Mouse (Mus musculus) gastrocnemius, postnatal 36 days (tissue): ENCODE measurements at regions not wholly inside any gene's neighbourhood (a gene's known extent, or its start where the extent isn't known, plus 50 kb on each side); places are given as distances from the start of the nearest gene placed in this dataset.
A peak's percentile ranks its signal among the peaks of the same experiment; 100 is the strongest.

ENCODE experiments used
- DNase-seq, 2 experiments: peaks; one replicate each; pipeline ENCODE4 v3.0.0; 2022
- intact Hi-C: fragments of 180-260 bp; cut with DNase I; formaldehyde crosslinking; loops from one replicate; pipeline ENCODE4 v1.15.1; 2025

DNA sequence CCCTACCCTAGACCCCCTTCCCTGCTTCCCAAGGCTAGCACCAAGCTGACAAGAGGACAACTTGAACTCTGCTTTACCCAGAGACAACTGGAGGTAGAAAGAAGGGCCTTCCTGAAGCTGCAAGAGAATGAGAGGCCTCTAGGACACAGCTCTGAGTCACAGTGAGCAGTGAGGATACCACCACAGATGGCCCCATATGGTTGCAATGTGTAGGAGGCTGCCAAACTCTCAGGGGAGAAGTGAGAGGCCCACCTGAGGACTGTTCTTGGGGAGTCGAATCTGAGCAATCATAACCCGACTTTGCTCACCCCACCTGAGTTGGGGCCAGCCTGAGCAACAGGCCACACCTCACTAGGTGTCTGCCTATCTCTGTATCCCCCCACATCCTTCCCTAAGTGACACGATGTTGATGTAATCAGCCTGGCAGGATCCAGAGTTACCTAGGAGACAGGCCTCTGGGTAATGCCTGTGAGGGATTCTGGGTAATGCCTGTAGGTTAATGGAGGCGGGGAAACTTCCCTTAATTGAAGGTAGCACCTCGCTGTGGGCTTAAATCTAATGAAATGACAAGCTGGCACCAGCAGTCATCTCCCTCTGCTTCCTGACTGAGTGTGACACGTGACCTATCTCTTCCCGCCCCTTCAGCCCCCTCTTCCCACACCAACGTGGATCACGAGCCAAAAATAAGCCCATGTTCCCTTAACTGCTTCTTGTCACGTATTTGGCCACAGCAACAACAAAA lies 207.7 kb downstream of the Bcl2l11 start:
- intact Hi-C loops, result no loop called here

DNA sequence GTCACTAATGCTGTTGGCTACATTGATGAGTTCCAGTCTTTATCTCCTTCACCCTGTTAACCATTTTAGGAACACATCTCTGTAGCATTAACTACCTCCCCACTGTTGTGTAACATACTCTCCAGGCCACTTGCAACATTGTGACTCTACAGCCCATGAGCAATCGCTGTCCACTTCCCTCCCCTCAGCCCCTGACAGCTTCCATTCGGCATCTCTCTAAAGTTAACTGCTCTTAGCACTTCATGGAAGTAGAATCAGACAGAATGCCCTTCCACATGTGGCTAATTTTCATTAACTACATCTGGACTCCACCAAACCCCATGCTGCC lies 208.3 kb downstream of the Bcl2l11 start:
- intact Hi-C loops, result no loop called here

More for the DNA sequence above, 207.7 kb downstream of the Bcl2l11 start:
- no peak for DNase-seq

DNA sequence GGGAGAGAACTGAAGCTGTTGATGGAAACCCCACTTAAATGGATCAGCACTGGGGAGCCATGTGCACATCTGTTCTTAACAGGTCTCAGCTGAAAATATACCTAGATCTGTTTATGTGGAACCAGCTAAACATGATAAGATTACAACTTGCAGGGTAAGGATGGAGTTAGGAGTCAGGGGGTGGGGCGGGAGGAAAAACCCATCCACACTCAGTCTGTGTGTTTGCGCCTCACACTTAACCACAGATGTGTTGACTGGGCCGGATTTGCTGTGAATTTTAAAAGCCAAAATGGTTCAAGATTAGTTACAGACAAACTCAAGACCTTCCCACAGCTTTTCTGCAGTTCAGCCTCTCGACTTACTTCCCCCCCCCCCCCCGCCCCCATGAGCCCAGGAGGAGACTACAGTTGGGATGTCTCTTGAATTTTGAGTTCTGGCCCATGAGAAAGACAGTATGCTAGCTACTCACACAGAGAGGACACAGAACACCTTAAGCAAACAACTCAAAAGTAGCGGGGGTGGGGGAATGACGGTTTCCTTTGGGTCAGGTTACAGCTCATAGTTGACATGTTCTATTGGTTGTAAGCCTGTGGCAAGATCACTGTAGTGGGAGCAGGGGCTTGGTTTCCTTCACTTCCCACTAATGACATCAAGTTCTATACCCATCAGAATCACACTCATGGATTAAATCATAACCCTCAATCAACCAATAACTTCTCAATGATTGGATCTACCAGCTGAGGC lies 209.1 kb downstream of the Bcl2l11 start:
- intact Hi-C loops, result no loop called here
- DNase-seq, result no peak

More for the DNA sequence above, 208.3 kb downstream of the Bcl2l11 start:
- DNase-seq, result no peak

DNA sequence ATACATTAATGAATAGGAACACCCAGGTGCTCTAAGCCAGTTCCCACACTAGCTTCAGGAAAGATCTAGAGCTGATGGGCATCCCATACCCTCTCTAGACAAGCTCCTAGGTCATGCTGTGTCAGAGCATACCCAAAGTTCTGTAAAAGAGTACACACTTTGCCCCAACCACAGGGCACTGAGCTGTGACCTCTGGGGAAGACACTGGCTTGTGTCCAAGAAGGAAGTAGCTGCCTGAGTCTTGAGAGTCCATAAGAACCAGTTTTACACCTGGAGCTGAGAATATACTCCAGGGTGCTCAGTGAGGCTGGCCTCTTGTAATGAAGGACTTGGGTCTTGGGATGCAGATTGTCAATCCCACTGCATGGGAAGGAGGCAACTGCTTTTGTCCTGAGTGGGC lies 211.4 kb downstream of the Bcl2l11 start:
- DNase-seq, result no peak
- intact Hi-C loops, result no loop called here

DNA sequence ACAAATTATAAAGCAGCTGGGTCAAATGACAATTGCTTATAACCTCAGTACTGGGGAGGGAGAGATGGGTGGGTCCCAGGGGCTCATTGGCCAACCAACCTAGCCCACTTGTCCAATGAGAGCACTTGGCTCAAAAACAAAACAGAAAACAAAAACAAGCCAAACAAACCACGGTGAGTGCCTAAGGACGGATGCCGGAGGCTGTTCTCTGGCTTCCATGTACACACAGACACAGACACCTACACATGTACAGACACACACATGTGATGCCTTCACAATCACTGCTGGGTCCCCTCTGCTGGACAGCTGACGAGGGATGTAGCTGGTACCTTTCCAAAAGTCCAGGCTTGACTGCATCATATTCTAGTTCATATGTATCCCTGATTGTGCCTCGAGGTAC lies 212.0 kb downstream of the Bcl2l11 start:
- DNase-seq, result no peak
- intact Hi-C loops, result no loop called here

DNA sequence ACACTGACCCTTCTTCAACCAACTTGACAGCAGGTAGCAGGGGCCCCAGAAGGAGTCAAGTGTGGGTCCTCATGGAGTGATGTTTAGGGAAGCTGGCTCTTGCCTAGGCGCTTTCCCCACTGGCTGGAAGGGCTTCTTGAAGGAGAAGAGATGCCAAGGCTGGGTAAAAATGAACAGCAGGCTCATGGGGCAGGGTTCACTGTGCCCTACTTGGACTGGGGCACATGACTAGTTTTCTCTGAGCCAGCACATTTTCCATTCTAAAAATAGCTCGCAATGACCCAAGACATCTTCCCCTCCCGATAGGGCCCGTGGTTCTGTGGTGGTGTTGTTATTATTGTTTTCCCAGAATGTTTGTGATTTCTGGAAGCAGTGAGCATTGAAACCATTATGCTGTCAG lies 212.6 kb downstream of the Bcl2l11 start:
- DNase-seq, result no peak
- intact Hi-C loops, result no loop called here

DNA sequence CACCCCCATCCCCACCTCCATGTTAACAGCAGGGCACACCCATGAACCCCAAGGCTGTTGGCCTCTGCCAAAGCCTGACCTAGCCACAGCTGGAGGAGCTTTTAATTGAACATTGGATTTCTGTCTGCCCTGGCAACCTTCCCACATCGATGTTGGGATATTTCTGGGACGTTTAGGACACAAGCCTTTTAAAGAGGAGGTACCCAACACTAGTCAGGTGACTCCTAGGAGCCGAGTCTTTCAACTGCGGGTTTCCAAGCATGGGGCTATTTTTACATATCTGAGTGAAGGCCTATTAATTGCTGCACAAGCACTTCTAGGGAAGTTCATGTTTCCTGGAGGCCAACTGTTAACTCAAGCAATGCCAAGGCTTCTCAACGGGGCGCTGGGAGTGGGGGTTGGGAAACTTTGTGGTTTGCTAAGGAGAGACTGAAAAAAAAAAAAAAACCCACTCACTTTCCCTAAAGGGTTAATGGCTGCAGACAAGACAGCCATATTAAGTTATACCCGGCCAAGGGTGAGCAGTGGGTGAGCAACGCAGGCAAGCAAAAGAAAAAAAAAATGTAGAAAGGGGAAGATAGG lies 213.3 kb downstream of the Bcl2l11 start:
- DNase-seq, result peak in 1 of 2 experiments; percentile 43
- intact Hi-C loops, result loop anchor here (1.0 kb wide), 1 partner anchor 20 kb away; no protein-coding TSS in a partner anchor

DNA sequence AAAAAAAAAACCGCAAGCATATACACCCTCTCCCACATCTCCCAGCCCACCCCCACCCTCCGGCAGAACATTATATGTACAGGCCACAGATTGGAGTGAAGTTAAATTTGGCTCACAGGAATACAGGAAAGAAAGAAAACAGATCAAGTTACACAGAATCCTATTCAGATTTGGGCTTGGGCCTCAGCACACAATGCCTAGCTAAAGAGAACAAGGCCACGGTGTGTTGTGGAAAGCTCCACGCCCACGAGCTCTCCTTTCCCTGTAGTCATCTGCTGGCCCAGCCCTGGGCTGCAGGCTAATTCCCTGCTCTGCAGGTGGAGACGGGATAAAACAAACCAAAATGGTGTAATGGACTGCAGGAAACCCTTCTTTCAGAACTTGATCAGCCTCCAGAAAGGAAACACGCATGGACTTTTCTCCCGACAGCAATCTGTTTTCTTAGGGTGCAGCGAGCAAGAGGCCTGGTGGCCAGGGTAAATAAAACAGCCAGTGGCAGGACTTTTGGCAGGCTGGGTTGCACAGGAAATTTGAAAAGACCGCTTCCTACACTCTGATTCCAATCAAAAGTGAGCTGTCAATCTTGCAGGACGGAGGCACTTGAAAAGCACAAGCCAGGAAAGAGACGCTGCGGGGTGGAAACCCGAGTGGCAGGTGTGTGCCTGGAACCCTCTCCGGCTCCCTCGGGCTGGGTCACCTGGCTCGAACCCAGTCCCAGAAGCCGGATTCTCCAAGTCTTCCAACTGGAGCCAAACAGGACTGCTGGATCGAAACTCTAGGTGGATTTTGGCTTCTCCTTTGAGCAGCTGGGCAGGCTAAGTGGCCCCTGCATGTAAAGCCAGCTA lies 214.0 kb downstream of the Bcl2l11 start:
- intact Hi-C loops, result loop anchor here (1.0 kb wide), 1 partner anchor 19 kb away; no protein-coding TSS in a partner anchor

DNA sequence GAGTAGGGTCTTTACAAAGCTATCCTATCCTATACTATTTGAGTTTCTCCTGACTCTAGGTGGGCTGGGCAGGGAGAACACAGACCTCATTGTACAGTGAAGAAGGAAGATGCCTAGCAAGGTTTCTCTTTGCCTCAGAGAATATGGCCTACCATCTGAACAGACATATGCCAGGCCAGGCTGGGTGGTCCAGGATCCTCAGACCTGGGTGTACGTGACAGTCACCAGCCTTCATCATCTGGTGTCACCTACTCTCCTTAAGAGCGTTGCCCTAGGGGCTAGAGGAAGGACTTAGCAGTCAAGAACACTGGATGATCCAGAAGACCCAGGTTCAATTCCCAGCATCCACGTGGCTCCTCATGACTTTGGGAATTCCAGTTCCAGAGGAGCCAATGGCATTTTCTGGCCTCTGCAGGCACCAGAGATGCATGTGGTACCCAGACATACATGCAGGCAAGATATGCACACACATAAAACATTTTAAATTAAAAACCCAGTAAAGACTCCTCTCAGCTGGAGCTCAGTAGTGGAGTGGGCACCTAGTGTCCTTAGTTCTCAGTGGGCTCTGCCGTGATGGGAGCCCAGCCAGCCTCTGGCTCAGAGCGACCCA lies 214.9 kb downstream of the Bcl2l11 start:
- intact Hi-C loops, result no loop called here
- DNase-seq, result no peak

More for the DNA sequence above, 214.0 kb downstream of the Bcl2l11 start:
- DNase-seq, result no peak

DNA sequence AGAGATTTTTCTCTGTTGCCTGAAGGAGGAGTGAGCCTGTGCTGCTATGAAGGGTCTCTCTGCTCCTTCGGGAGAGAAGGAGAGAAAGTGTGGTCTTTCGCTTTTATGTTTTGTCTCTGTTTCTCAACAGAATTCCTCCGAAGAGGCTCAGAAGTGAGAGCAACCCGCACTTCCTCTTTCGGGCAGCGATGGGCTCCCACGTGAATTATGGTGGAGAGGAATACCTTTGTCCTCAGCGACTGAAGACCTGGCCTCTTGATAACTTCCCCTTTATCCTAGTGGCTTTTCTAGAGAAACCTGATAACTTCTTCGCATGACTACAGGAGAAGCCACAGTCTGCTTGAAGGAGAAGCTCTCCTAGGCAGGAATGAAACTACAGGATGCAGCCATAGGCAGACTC lies 216.4 kb downstream of the Bcl2l11 start:
- intact Hi-C loops, result no loop called here
- DNase-seq, result no peak

DNA sequence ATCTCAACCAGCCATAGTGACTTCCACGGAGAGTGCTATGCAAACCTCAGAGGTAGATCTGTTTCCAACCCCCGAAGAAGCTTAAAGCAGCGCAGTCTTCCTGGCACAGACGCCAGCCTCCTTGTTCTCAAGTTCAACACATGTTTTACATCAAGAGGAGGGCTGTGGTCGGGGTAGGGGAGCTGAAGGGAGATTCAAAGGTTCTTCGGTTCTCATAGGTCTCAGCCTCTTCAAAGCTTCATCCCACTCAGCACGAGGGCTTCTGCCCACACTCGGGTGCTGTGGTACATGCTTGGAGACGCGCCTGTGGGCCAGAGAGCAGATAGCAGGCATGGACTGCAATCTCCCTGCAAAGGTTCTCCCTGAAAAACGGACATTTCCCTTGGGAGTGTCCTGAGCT lies 219.7 kb downstream of the Bcl2l11 start:
- intact Hi-C loops, result no loop called here
- DNase-seq, result no peak

DNA sequence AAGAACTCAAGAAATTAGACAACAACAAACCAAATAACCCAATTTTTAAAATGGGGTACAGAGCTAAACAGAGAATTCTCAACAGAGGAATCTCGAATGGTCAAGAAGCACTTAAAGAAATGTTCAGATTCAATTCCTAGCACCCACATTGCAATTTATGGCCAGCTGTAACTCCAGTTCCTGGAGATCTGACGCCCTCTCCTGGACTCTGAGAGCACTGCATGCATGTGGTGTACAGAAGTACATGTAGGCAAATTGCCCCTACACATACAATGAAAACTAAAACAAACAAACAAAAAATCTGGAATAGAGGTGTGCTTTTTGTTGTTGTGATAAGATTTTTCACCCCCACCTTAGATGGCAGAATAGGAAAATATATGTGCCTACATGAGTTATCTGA lies 222.7 kb downstream of the Bcl2l11 start:
- intact Hi-C loops, result no loop called here
- no peak for DNase-seq

DNA sequence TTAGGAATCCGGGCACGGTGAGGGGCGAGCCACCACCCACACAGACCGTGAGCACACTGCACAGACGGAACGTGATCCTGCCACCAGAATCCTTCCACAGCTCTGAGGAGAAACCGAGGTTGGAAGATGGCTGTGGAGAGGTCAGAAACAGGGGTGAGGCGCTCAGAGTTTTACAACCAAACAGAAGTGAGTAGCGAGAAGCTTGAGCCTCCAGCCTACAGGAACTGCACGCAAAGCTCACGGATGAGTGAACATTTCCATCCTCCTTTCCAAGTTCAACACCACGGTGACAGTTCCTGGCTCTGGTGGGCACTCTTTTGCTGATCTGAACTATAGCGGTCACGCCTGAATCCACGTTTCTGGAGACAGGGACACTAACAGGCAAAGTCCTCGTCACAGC lies 225.6 kb downstream of the Bcl2l11 start:
- intact Hi-C loops, result no loop called here

DNA sequence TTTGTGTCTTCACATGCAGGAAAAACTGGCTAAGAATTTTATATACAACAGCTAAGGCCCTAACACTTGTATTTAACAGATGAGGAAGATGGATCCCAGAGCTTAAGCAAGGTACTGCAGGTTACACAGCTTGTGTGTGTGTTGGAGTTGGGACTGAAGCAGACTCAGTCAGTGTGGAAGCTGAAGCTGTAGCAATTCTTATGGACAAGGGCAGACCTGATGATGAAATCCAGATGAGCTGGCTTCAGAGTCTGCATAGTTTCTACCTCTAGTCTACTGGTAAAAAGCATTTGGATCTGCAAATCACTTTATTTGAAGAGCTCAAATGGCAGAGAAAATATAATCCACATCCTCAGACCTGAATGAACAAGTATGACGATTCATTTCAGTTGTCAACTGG lies 226.7 kb downstream of the Bcl2l11 start:
- intact Hi-C loops, result no loop called here

More for the DNA sequence above, 225.6 kb downstream of the Bcl2l11 start:
- no peak for DNase-seq

DNA sequence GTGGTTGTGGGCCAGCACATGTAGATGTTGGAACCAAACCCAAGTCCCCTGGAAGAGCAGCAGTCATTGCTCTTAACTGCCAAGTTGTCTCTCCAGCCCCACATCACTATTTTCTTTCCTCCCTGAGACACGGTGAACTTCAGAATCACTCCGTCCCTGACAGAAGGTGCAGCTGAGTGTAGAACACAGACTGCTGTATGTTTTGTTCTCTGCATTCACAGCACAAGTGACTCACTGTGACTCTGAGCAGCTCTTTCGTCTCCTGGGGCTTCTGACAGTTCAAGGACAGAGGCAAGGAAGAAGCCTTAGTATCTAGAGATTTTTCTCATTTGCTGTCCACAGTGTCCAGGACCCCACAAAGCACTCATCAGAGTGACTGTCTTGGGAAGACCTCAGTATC lies 227.6 kb downstream of the Bcl2l11 start:
- intact Hi-C loops, result no loop called here
- no peak for DNase-seq

More for the DNA sequence above, 226.7 kb downstream of the Bcl2l11 start:
- DNase-seq, result no peak

DNA sequence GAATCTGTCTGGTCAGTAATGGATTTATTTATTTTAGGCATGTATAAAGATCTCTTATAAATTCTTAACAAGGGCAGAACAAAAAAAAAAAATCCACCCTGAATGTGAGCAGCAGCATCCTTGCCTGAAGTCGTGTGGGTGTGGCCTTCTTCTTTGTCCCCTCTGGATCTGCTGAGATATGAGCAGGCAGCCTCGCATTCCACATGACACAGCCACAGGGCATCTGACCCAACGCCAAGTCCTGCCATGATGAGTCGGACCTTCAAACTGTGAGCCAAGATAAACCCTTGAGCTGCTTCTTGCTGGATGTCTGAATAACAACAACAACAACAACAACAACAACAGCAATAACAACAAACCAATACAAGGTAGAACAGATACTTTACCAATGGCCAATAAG lies 230.5 kb downstream of the Bcl2l11 start:
- DNase-seq, result no peak
- intact Hi-C loops, result no loop called here

DNA sequence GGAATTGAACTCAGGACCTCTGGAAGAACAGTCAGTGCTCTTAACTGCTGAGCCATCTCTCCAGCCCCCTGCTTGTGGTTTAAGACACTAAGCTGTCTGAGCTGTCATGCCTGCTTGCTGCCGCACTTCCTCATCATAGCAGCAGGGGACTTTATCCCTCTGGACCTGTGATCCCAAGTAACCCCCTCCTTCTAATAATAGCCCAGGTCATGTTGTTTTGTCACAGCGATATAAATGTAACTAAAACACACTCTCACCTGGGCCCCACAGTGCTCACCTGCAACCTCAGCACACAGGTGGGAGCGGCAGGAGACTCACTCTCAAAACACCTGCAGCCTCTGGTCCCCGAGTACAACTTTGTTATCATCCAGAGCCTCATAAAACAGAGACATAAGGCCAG lies 231.9 kb upstream of the Spdye4c start:
- no peak for DNase-seq
- intact Hi-C loops, result loop anchor here (1.0 kb wide), 1 partner anchor 20 kb away; no protein-coding TSS in a partner anchor

DNA sequence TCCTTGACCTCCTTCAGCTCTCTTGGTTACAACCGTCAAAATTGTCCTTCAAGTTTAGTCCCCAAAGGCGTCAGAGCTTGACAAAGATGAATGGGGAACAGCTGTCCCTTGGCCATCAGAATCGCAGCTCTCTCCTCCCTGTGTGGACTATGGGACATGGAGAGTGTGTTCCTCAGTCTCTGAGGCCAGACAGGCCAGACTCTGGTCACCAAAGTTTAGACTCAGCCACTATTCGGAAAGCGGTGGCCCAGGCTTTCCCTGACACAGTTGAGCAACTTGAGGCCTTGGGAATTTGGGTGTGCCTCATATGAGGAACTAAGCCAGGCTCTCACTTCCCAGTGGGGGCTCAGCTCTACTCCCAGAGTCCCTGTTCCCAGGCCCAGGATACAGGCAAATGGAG lies 230.5 kb upstream of the Spdye4c start:
- intact Hi-C loops, result no loop called here
- DNase-seq, result no peak

DNA sequence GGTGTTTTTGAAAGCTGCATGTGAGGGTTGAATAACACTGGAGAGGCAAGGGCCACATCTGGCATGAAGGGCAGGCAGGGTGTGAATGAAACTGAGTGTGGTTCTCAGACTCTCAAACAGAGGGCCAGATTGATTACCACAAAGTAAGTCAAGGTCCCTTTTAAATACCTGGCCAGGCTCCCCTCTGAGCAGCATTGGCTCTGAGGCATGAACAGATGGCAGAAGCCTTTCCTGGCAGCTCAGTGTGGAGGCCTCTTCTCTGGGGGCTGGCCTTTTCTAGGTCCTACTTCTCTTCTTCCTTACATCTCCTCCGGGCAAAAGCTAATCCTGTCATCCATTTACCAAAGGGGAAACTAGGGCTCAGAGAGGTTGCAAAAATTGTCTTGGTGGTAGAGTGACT lies 229.6 kb upstream of the Spdye4c start:
- no peak for DNase-seq
- intact Hi-C loops, result no loop called here

DNA sequence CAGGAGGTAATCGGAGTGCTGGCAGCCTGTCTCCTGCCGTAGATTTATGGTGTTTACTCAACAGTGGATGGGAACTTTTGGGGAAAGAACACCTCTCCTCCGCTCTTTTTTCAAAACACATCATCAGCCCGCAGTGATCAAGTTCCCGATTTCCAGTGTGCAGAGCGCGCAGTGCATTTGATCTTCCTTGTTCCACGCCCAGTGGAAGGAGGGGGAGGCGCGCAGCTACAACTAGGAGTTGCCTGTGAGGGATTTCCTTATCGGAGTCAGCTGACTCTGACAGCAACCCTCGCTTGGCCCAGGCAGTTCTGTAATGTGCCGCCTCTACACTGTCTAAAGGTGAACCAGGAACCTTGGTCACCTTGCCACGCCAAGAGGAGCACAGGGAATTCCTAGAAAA lies 226.8 kb upstream of the Spdye4c start:
- peak in 1 of 2 experiments; percentile 36 for DNase-seq
- intact Hi-C loops, result no loop called here
